Mouse (Mus musculus) ES-E14 (cell line): ENCODE results near the gene Klhl22. TPM values are rescaled to one million over a fixed set of nuclear protein-coding genes. Genes with fewer than 3 reads are reported as not detected.

ENCODE experiments used
- DNase-seq: peaks from one replicate; pipeline ENCODE4 v3.0.0-alpha.2; 2013; ENCODE audit warnings: low read depth, low spot score
- H3K27ac ChIP-seq: 2 replicates; pipeline ENCODE4 v1.5.1; 2012; ENCODE audit warnings: low read depth, mild to moderate bottlenecking, low read length, moderate library complexity, mixed read lengths; ENCODE audit not compliant: poor library complexity, insufficient read depth, severe bottlenecking
- H3K36me3 ChIP-seq: 2 replicates; pipeline ENCODE4 v1.6.1; 2012; ENCODE audit warnings: mild to moderate bottlenecking, low read length, moderate library complexity, mixed read lengths; ENCODE audit not compliant: control insufficient read depth, poor library complexity, insufficient read depth, severe bottlenecking
- H3K4me1 ChIP-seq, 2 experiments: fragments of 150-350 bp in 1 of 2; sonication (generic) in 1 of 2; 2 replicates each; pipeline ENCODE4 v1.6.1; 2012; ENCODE audit warnings: low read length in 2 of 2, mild to moderate bottlenecking in 1 of 2, mixed read lengths in 1 of 2; ENCODE audit not compliant: control insufficient read depth in 2 of 2, insufficient read depth in 2 of 2, poor library complexity in 1 of 2
- H3K4me3 ChIP-seq, 2 experiments: fragments of 150-350 bp in 1 of 2; sonication (generic) in 1 of 2; 2 replicates each; pipeline ENCODE4 v1.5.1; 2012; ENCODE audit warnings: low read length in 2 of 2, low read depth in 1 of 2, mild to moderate bottlenecking in 1 of 2, mixed read lengths in 1 of 2; ENCODE audit not compliant: insufficient read depth in 1 of 2, poor library complexity in 1 of 2, severe bottlenecking in 1 of 2
- H3K9ac ChIP-seq: 2 replicates; pipeline ENCODE4 v1.6.1; 2012; ENCODE audit warnings: low read depth, mild to moderate bottlenecking, low read length, mixed read lengths; ENCODE audit not compliant: poor library complexity, insufficient read depth, severe bottlenecking
- H3K9me3 ChIP-seq: fragments of 150-350 bp; sonication (generic); 2 replicates; pipeline ENCODE4 v1.6.1; 2012; ENCODE audit warnings: low read depth, mild to moderate bottlenecking, low read length; ENCODE audit not compliant: control insufficient read depth, insufficient read depth
- CHD2 ChIP-seq: IDR thresholded peaks from 2 replicates; pipeline ENCODE4 v1.6.1; 2014; ENCODE audit warnings: mild to moderate bottlenecking, low read depth, low read length, inconsistent platforms
- HCFC1 ChIP-seq: IDR thresholded peaks from 2 replicates; pipeline ENCODE4 v1.6.1; 2012; ENCODE audit warnings: low read length, inconsistent platforms, borderline replicate concordance; ENCODE audit not compliant: insufficient read depth
- MAFK ChIP-seq: IDR thresholded peaks from 2 replicates; pipeline ENCODE4 v1.6.1; 2014; ENCODE audit warnings: mild to moderate bottlenecking, low read depth, low read length, inconsistent platforms; ENCODE audit not compliant: insufficient read depth
- ZC3H11A ChIP-seq: IDR thresholded peaks from 2 replicates; pipeline ENCODE4 v1.6.1; 2012; ENCODE audit warnings: low read depth, mild to moderate bottlenecking, inconsistent platforms, low read length, borderline replicate concordance
- ZNF384 ChIP-seq: IDR thresholded peaks from 2 replicates; pipeline ENCODE4 v1.6.1; 2012; ENCODE audit warnings: low read depth, low read length, inconsistent platforms
- in situ Hi-C, 2 experiments: fragments of 600-800 bp; cut with MboI; formaldehyde crosslinking; loops; one replicate each; pipeline ENCODE4 v1.15.1; 2025; ENCODE audit warnings: low sequenced_read_pairs in 2 of 2, inconsistent platforms in 1 of 2; ENCODE audit not compliant: unreplicated experiment in 2 of 2
- total RNA-seq: library from RNA; depleted of rRNA; stranded (reverse); fragments of 300-350 nt; gene quantifications from 2 replicates; pipeline ENCODE4 v1.2.3, GENCODE M21; 2012

Klhl22 gene
- total RNA-seq, 1 experiment, result 64.7 TPM

- no peaks in the 10 kb centered on the region for H3K36me3 ChIP-seq
- in situ Hi-C loops, result no loop called here
- no peaks in the 10 kb centered on the region for H3K9me3 ChIP-seq
- H3K9ac ChIP-seq, result no peak overlapping the region
- no peak overlapping the region for H3K4me3 ChIP-seq
- DNase-seq, result no peak
- no peaks in the 10 kb centered on the region for H3K4me1 ChIP-seq
- TF ChIP-seq CHD2 (no peak), ZC3H11A (no peak), MAFK (no peak), HCFC1 (no peak), ZNF384 (no peak)
- no peak overlapping the region for H3K27ac ChIP-seq
These were observed 14.4 kb upstream of the Klhl22 start for GRCm38 (mm10) chr16:17745067-17745466.

GRCm38 (mm10) chr16:17753001-17753400 lies 6.4 kb upstream of the Klhl22 start:
- Histone ChIP-seq H3K27ac (no peak overlapping the region), H3K9me3 (no peaks in the 10 kb centered on the region), H3K4me3 (no peak overlapping the region), H3K9ac (no peak overlapping the region), H3K36me3 (no peaks in the 10 kb centered on the region), H3K4me1 (no peaks in the 10 kb centered on the region)
- DNase-seq, result no peak
- TF ChIP-seq CHD2, result no peak
- no peak for TF ChIP-seq HCFC1
- TF ChIP-seq ZNF384, result no peak
- no peak for TF ChIP-seq MAFK
- TF ChIP-seq ZC3H11A, result no peak
- in situ Hi-C loops, result no loop called here

- Histone ChIP-seq H3K4me3 (no peak overlapping the region), H3K9me3 (no peaks in the 10 kb centered on the region), H3K9ac (no peak overlapping the region), H3K36me3 (no peaks in the 10 kb centered on the region), H3K4me1 (no peaks in the 10 kb centered on the region), H3K27ac (no peak overlapping the region)
- TF ChIP-seq HCFC1 (no peak), CHD2 (no peak), ZNF384 (no peak), ZC3H11A (no peak), MAFK (no peak)
- in situ Hi-C loops, result no loop called here
- DNase-seq, result no peak
These were observed 5.7 kb upstream of the Klhl22 start for GRCm38 (mm10) chr16:17753686-17754085.

- no peak for DNase-seq
- Histone ChIP-seq H3K27ac (no peak overlapping the region), H3K9ac (no peak overlapping the region), H3K36me3 (no peaks in the 10 kb centered on the region), H3K9me3 (no peaks in the 10 kb centered on the region), H3K4me3 (no peak overlapping the region), H3K4me1 (peaks cover 4% of the 10 kb centered on the region in 2 experiments; a peak in 3 of 4 replicates)
- TF ChIP-seq ZNF384, result no peak
- no peak for TF ChIP-seq ZC3H11A
- TF ChIP-seq CHD2, result no peak
- TF ChIP-seq MAFK, result no peak
- TF ChIP-seq HCFC1, result no peak
- in situ Hi-C loops, result no loop called here
These were observed 1.7 kb upstream of the Klhl22 start for GRCm38 (mm10) chr16:17757756-17758155.

- no peak for DNase-seq
- H3K27ac ChIP-seq, result no peak overlapping the region
- H3K9ac ChIP-seq, result no peak overlapping the region; the same call in 1 of the 2 replicates
- H3K4me3 ChIP-seq, result peak overlapping the region in 1 of 2 experiments; percentile 56; a peak in 1 of 4 replicates
- peaks cover 4% of the 10 kb centered on the region in 2 experiments; a peak in 3 of 4 replicates for H3K4me1 ChIP-seq
- in situ Hi-C loops, result no loop called here
- no peaks in the 10 kb centered on the region for H3K9me3 ChIP-seq
- H3K36me3 ChIP-seq, result no peaks in the 10 kb centered on the region
- TF ChIP-seq HCFC1 (no peak), MAFK (no peak), ZC3H11A (no peak), ZNF384 (no peak), CHD2 (no peak)
These were observed 516 bp upstream of the Klhl22 start for GRCm38 (mm10) chr16:17758902-17759301.
